Mouse (Mus musculus) liver, embryonic 14.5 days (tissue): ENCODE measurements around the gene Pald1. TPM values are rescaled to one million over a fixed set of nuclear protein-coding genes. Genes with fewer than 3 reads are reported as not detected.

Experiments used
- ATAC-seq: fragments of 200-750 bp; cut with Nextera tagmentation; 2 replicates; pipeline ENCODE4 v1.8.0; 2017; ENCODE audit warnings: moderate number of reproducible peaks, mild to moderate bottlenecking, moderate library complexity; ENCODE audit not compliant: insufficient read depth
- DNase-seq, 3 experiments: peaks; one replicate each; pipeline ENCODE4 v3.0.0-alpha.2; 2012 to 2013; ENCODE audit warnings: low read depth in 3 of 3, low spot score in 3 of 3
- H3K27ac ChIP-seq: fragments of 300-500 bp; sonication (generic); 2 replicates; pipeline ENCODE4 v1.5.1; 2014; ENCODE audit warnings: moderate library complexity, mild to moderate bottlenecking, control low read depth, inconsistent platforms
- H3K27me3 ChIP-seq: fragments of 300-500 bp; sonication (generic); 2 replicates; pipeline ENCODE4 v1.6.1; 2014; ENCODE audit warnings: mild to moderate bottlenecking, low read length, moderate library complexity; ENCODE audit not compliant: control insufficient read depth, insufficient read depth
- H3K36me3 ChIP-seq: fragments of 300-500 bp; sonication (generic); replicated peaks from 2 replicates; pipeline ENCODE4 v1.6.1; 2014; ENCODE audit warnings: low read depth; ENCODE audit not compliant: control insufficient read depth, insufficient read depth
- H3K4me1 ChIP-seq, 2 experiments: fragments of 200-500 bp in 1 of 2; fragments of 300-500 bp in 1 of 2; sonication (generic) in 1 of 2; replicated peaks; 2 replicates each; pipeline ENCODE4 v1.6.1; 2012 to 2014; ENCODE audit warnings: antibody characterized with exemption in 1 of 2, inconsistent platforms in 1 of 2, low read length in 1 of 2; ENCODE audit not compliant: control insufficient read depth in 2 of 2, insufficient read depth in 2 of 2
- H3K4me2 ChIP-seq: fragments of 300-500 bp; sonication (generic); 2 replicates; pipeline ENCODE4 v1.6.1; 2014; ENCODE audit warnings: low read depth, mild to moderate bottlenecking, control low read depth, moderate library complexity
- H3K4me3 ChIP-seq, 2 experiments: fragments of 200-500 bp in 1 of 2; fragments of 300-500 bp in 1 of 2; sonication (generic) in 1 of 2; 2 replicates each; pipeline ENCODE4 v1.5.1; 2012 to 2014; ENCODE audit warnings: low read depth in 2 of 2, low read length in 2 of 2, mild to moderate bottlenecking in 2 of 2, control low read depth in 1 of 2, inconsistent platforms in 1 of 2, moderate library complexity in 1 of 2; ENCODE audit not compliant: insufficient read depth in 1 of 2
- H3K9ac ChIP-seq: fragments of 300-500 bp; sonication (generic); replicated peaks from 2 replicates; pipeline ENCODE4 v1.6.1; 2014; ENCODE audit warnings: mild to moderate bottlenecking, control low read depth, moderate library complexity
- H3K9me3 ChIP-seq: fragments of 300-500 bp; sonication (generic); 2 replicates; pipeline ENCODE4 v1.6.1; 2016; ENCODE audit warnings: low read length, mixed read lengths; ENCODE audit not compliant: control insufficient read depth
- CTCF ChIP-seq: IDR thresholded peaks from 2 replicates; pipeline ENCODE4 v1.5.1; 2016; ENCODE audit warnings: antibody characterized with exemption, low read depth, control low read depth
- EP300 ChIP-seq: IDR thresholded peaks from 2 replicates; pipeline ENCODE4 v1.6.1; 2016; ENCODE audit warnings: antibody characterized with exemption, low read depth
- WGBS: fragments of 180-500 bp; shearing (Covaris S2); extraction: QIAGEN DNeasy Blood & Tissue Kit; methylation state at CpG from one replicate; pipeline ENCODE4 v1.1.7; 2014; ENCODE audit not compliant: insufficient replicate concordance; 5-methylcytosine and 5-hydroxymethylcytosine counted together
- polyA plus RNA-seq, 2 experiments: library from polyadenylated mRNA; depleted of rRNA in 1 of 2; stranded (reverse) in 1 of 2; unstranded in 1 of 2; fragments of >200 nt; fragmentation: Nextera tagmentation in 1 of 2; extraction: Ambion mirVana in 1 of 2; gene quantifications; 2 replicates each; pipeline versions ENCODE4 v1.2.1 to v1.2.3; 2012 to 2014

Pald1 gene
- polyA plus RNA-seq, 2 experiments = 4.0 to 4.4 TPM

GRCm38 (mm10) chr10:61327545-61327944 is 55.8 kb downstream of the Pald1 start:
- DNase-seq = no peak
- no peak overlapping the region for H3K9ac ChIP-seq

GRCm38 (mm10) chr10:61325782-61326328 is 57.5 kb downstream of the Pald1 start:
- Histone ChIP-seq H3K4me1 (no peaks in the 10 kb centered on the region), H3K4me3 (no peak overlapping the region), H3K9ac (no peak overlapping the region), H3K27me3 (no peaks in the 10 kb centered on the region), H3K36me3 (no peaks in the 10 kb centered on the region), H3K4me2 (no peak overlapping the region), H3K27ac (no peak overlapping the region), H3K9me3 (no peaks in the 10 kb centered on the region)
- TF ChIP-seq CTCF (no peak), EP300 (no peak)
- 53% methylated on average over 9 of the region's 9 CpGs for WGBS
- ATAC-seq (no peak), DNase-seq (no peak)

More at GRCm38 (mm10) chr10:61327545-61327944, 55.8 kb downstream of the Pald1 start:
- no peaks in the 10 kb centered on the region for H3K9me3 ChIP-seq
- H3K4me1 ChIP-seq = no peaks in the 10 kb centered on the region
- no peak overlapping the region for H3K4me3 ChIP-seq
- no peaks in the 10 kb centered on the region for H3K36me3 ChIP-seq
- TF ChIP-seq EP300 (no peak), CTCF (no peak)
- 70% methylated on average over 10 of the region's 10 CpGs for WGBS
- no peak overlapping the region for H3K4me2 ChIP-seq
- no peak for ATAC-seq
- H3K27me3 ChIP-seq = no peaks in the 10 kb centered on the region
- no peak overlapping the region for H3K27ac ChIP-seq

GRCm38 (mm10) chr10:61324717-61325116 is 58.6 kb downstream of the Pald1 start:
- no peak for TF ChIP-seq CTCF
- ATAC-seq (no peak), DNase-seq (no peak)
- no peaks in the 10 kb centered on the region for H3K27me3 ChIP-seq
- no peak overlapping the region for H3K9ac ChIP-seq
- H3K36me3 ChIP-seq = no peaks in the 10 kb centered on the region
- WGBS = 54% methylated on average over 8 of the region's 8 CpGs
- no peak overlapping the region for H3K27ac ChIP-seq
- H3K4me3 ChIP-seq = no peak overlapping the region
- no peak overlapping the region for H3K4me2 ChIP-seq
- no peaks in the 10 kb centered on the region for H3K9me3 ChIP-seq
- H3K4me1 ChIP-seq = no peaks in the 10 kb centered on the region

- no peak for DNase-seq
- Histone ChIP-seq H3K36me3 (no peaks in the 10 kb centered on the region), H3K27ac (no peak overlapping the region), H3K9ac (no peak overlapping the region), H3K9me3 (no peaks in the 10 kb centered on the region), H3K4me3 (no peak overlapping the region), H3K27me3 (no peaks in the 10 kb centered on the region), H3K4me1 (peaks cover 0 to 6% of the 10 kb centered on the region in 2 experiments; a peak in 2 of 4 replicates), H3K4me2 (no peak overlapping the region)
- TF ChIP-seq CTCF (no peak), EP300 (no peak)
- ATAC-seq = no peak
- 73% methylated on average over 3 of the region's 3 CpGs for WGBS
These were observed 64.8 kb downstream of the Pald1 start for GRCm38 (mm10) chr10:61318527-61318926.

GRCm38 (mm10) chr10:61315324-61315880 is 67.9 kb downstream of the Pald1 start:
- no peak for TF ChIP-seq EP300
- TF ChIP-seq CTCF = no peak
- DNase-seq (no peak), ATAC-seq (no peak)
- Histone ChIP-seq H3K9me3 (no peaks in the 10 kb centered on the region), H3K4me1 (peaks cover 0 to 6% of the 10 kb centered on the region in 2 experiments; a peak in 2 of 4 replicates), H3K4me3 (no peak overlapping the region), H3K27me3 (no peaks in the 10 kb centered on the region), H3K9ac (no peak overlapping the region), H3K4me2 (no peak overlapping the region), H3K27ac (no peak overlapping the region), H3K36me3 (no peaks in the 10 kb centered on the region)
- 57% methylated on average over 9 of the region's 9 CpGs for WGBS
